Mouse (Mus musculus) urinary bladder, postnatal 25 days (tissue): ENCODE results near the gene Ddx50.
A peak's percentile ranks its signal among the peaks of the same experiment; 100 is the strongest.

Experiments
- DNase-seq: peaks from one replicate; pipeline ENCODE4 v3.0.0; 2022; ENCODE audit warnings: low spot score

Ddx50 gene

GRCm38 (mm10) chr10:62650881-62651810 is at the start of gene Ddx50:
Gene Ddx50 (minus strand): TSS chr10:62651218.
- peak; percentile 94 for DNase-seq

- DNase-seq = no peak
These were observed 41.8 kb upstream of the Ddx50 start for GRCm38 (mm10) chr10:62692771-62693170.

- DNase-seq = no peak
These were observed 41.2 kb upstream of the Ddx50 start for GRCm38 (mm10) chr10:62692244-62692643.

- no peak for DNase-seq
These were observed 36.1 kb upstream of the Ddx50 start for GRCm38 (mm10) chr10:62687032-62687674.

DNA sequence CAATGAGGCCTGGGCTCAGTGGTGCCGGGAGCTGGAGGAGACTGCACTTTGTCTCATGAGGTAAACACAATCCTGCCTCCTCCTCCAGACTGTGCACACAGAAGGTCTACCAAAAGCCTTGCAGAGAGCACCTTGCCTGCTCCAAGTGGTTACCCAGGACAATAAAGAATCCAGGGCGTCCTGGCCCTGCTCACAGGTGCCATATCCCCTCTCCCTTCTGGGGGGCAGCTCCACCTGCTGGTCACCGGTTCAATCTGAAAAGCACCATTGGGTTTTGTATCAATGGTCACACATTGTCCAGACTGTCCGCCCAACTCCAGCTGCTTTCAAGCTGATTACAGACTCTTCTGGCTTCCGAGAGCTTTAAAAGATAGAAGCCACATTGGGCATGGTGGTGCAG is 32.0 kb upstream of the Ddx50 start:
- DNase-seq = no peak

GRCm38 (mm10) chr10:62679833-62680232 is 28.8 kb upstream of the Ddx50 start:
- no peak for DNase-seq

DNA sequence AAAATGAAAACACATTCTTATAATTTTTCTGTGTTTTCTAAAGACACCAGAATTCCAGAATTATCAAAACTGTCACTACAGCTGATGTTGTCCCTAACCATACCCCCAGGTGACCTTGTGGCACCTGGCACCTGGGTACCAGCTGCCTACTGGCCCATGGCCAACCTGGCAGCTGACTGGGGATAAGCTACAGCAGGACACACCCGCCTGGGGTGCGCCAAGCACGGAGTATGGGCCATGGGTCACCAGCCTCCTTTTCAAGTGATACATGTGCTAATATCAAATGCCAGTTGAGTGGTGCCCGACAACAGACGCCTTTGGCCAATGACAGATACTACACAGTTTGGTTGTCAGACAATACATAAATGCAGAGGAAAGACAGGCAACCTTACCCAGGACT is 26.3 kb upstream of the Ddx50 start:
- DNase-seq = no peak

GRCm38 (mm10) chr10:62676196-62676595 is 25.2 kb upstream of the Ddx50 start:
- no peak for DNase-seq

DNA sequence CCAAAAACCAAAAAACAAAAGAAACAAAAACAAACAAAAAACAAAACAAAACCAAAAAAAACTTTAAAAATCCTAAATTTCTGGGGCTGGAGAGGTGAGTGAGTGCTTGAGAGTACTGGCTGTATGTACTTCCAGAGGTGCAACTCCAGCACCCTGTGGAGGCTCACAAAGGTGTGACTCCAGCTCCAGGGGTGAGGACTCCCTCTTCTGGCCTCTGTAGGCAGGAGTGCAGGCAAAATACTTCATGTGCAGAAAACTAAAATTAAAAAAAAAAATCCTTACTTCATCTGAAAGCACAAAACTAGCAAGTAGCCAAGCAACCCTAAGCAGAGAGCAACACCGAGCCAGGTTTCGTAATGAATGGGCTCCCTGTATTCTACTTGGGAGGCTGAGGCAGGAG is 21.3 kb upstream of the Ddx50 start:
- no peak for DNase-seq

DNA sequence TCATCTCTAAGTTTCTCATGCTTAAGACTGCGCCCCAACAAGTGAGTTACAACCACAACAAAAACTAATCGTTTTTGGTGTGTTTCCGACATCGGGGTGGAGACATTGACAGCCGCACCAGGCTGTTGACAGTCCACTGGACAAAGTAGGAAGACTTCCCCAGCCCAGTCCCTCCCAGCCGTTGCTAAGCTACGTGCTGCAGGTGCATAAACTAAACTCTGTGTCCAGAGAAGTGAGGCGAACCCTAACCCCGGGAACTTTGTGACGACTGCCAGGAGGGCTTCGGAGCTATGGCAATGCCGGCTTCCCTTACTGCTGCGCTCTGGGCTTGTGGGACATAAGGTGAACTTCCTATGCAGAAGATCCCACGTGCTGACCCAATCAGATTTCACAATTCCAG is 18.2 kb upstream of the Ddx50 start:
- DNase-seq = no peak

- no peak for DNase-seq
These were observed 17.4 kb upstream of the Ddx50 start for GRCm38 (mm10) chr10:62668463-62668862.

- DNase-seq = no peak
These were observed 17.0 kb upstream of the Ddx50 start for GRCm38 (mm10) chr10:62668043-62668442.

DNA sequence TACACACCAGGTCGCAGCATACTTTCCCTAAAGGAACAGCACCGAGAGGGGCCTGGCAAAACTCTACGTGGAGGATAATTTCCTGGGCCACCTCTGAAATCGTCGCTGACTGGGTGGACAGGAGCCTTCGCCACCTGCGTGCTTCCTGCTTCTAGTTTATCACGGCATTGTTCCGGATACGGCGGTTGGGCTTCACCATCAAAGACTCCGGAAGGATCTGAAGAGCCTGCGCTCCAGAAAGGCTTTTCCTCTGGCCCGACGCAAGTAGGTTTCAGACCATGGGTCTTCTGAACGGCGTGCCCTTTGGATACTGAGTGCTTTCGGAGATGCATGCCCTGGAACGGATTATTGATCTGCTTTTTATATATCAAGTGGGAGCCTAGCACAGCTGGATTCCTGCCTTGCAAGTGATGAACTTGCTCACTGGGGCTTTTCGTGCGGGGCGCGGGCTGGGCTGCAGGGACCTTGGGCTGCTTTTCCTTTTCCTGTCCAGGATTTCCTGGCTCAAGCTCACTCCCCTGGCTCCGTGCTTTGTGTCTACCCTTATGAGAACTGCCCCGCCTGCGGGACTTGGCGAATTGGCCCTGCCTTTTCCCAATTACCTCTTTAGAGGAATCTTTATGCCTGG is 14.1 kb upstream of the Ddx50 start:
- DNase-seq = no peak

DNA sequence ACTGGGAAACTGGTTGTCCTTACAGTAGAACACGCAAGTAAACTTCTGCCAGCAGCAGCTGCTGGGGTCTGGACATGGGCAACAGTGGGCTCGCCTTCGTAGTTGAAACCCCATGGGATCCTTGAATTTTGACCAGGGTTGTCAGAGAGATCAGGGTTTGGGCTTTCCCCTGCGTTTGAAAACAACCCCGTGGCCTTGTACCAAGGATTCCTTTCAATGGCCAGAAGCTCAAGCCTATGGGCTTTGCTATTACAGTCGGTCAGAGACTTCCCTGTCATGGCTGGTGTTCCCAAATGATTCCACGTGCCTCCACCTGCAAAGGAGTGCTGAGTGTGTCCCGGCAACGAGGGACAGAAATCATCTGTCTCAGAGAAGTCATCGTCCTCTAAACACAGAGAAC is 13.2 kb upstream of the Ddx50 start:
- DNase-seq = no peak

DNA sequence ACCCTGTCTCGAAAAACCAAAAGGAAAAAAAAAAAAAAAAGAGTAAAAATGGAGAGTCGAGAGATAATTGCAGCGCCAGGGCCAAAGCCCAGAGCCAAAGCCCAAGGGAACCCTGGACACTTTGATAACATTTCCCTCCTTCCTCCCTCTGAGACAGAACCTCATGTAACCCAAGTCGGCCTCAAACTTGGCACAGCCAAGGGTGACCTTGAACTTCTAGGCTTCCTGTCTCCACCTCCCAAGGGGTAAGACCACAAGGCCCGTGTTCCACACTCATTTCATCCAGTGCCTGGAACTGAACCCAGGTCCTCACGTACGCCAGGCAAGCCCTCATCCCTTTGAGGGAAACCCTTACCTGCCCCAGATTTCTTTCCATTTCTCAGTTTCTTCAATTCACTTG is 5.7 kb upstream of the Ddx50 start:
- no peak for DNase-seq

DNA sequence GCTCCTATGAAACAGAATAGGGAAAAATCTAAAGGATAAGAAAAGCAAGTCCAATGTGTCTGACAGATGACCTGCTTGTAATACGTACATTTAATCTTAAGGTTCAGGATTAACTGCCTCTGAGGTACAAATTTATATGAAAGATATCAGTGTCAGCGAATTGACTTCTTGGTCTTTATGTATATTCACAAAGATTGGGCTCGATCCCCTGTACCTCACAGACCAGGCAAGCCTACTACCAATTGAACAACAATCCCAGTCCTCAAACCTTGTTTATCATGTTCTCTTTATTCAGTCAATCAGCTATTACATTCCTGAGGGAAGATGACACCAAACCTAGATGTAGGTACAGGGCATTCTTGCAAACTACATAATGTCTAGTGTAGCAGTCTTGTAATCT is 943 bp upstream of the Ddx50 start:
- DNase-seq = no peak

DNA sequence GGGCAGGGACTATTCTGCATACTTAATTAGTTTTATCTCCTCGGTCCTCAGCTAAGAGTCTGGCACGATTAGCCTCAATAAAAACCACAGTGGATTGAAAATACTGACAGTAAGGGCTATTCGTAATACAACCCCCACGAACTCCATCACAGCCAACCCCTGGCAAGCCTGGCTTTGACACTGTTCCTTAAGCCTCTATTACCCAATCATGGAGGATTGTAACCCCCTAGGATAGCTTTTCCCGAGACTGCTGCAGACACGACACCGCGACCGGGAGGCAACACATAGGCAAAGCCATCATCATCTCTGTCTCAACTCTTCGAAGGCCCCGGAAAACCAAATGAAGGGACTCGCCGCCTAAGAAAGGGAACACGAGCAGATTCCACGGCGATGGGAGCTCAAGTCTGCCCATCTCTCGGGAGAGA is 648 bp downstream of the Ddx50 start:
- DNase-seq = no peak

GRCm38 (mm10) chr10:62604161-62604560 is 46.9 kb downstream of the Ddx50 start:
- no peak for DNase-seq

- DNase-seq = no peak
These were observed 47.6 kb downstream of the Ddx50 start for GRCm38 (mm10) chr10:62603233-62604030.

DNA sequence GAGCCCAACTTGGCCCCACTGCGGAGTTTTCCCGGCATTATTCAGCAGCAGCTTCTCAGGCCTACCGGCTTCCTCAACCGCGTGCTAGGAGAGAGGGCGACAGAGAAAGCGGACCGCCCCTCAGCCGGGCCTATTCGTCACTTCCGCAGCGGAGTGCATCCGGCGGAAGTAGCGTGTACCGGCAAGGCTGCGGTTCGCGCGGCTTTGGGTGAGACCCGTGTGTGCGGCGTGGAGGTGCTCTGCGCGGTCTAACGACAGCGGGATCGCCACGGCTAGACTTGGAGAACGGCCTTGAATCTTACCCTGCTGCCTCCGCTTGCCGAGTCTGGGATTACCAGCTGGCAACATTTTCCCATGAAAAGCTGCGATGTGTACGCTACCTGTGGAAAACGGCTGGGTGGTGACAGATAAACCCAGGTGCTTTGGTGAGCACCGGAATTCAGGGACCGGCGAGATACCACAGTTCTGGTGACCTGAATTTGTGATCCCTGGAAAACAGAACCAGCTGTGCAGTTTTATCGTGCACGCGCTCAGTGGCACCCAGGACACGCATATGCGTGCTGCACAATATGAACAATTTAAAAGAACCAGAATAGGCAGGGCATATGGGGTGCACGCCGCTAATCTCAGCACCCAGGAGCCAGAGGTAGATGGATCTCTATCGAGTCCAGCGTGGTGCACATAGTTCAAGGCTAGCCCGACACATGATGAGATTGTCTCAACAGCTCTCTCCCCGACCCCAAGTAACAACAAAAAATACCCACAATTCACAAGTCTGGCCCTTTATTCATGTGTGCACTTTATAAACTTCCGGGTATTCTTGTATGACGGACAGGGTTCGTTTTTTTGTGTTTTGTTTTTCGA is 48.6 kb downstream of the Ddx50 start, which contains the start of gene Ddx21:
Gene Ddx21 (minus strand): TSS at position 105 of the 864 bp plus-strand sequence.
- DNase-seq = peak; percentile 88

DNA sequence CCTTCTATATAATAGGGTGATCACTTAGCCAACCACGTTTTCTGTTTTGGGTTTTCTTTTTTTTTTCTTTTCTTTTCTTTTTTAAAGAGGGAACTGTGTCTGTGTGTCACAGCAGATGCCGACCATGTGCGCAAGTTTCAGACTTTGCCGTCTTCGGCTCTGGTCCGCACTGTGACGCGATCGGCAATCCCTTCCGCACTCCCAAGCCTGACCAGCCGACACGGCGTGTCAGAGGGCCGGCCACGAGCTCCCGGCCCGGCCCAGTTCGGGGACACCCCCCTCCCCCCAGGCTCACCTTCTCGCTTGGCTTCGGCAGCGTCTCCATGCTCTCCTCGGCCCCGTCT is 49.2 kb downstream of the Ddx50 start:
- DNase-seq = no peak
